Mouse (Mus musculus) left cerebral cortex, adult 2 months (tissue): ENCODE measurements at regions not wholly inside any gene's neighbourhood (a gene's known extent, or its start where the extent isn't known, plus 50 kb on each side); places are given as distances from the start of the nearest gene placed in this dataset.

Source experiments
- DNase-seq, 2 experiments: peaks; one replicate each; pipeline ENCODE4 v3.0.0; 2021 to 2022; ENCODE audit warnings: low spot score in 2 of 2, mixed read lengths in 1 of 2; ENCODE audit errors: extremely low spot score in 1 of 2
- H3K27ac ChIP-seq: fragments of 200-600 bp; 2 replicates; pipeline ENCODE4 v1.8.1; 2022
- H3K4me3 ChIP-seq: fragments of 200-600 bp; 2 replicates; pipeline ENCODE4 v1.8.1; 2022
- CTCF ChIP-seq: fragments of 200-600 bp; IDR thresholded peaks from 2 replicates; pipeline ENCODE4 v1.8.1; 2022; ENCODE audit warnings: antibody characterized with exemption, mild to moderate bottlenecking, moderate library complexity
- intact Hi-C: fragments of 180-260 bp; cut with DNase I; formaldehyde crosslinking; loops from one replicate; pipeline ENCODE4 v1.15.1; 2025

GRCm38 (mm10) chrX:58976584-58977259 is 67.6 kb downstream of the 4930550L24Rik start:
- intact Hi-C loops, result no loop called here
- no peak overlapping the region for H3K27ac ChIP-seq
- TF ChIP-seq CTCF, result no peak
- peak in 1 of 2 experiments; percentile 6 for DNase-seq
- H3K4me3 ChIP-seq, result no peak overlapping the region
